Mouse (Mus musculus) intestine, embryonic 16.5 days (tissue): ENCODE measurements at regions not wholly inside any gene's neighbourhood (a gene's known extent, or its start where the extent isn't known, plus 50 kb on each side); places are given as distances from the start of the nearest gene placed in this dataset.
"Not testable (repeated sequence)": the region's sequence is repeated elsewhere in the genome, so short reads cannot be mapped to it uniquely, and the experiment has no call there.

Experiments used
- ATAC-seq: fragments of 200-750 bp; cut with Nextera tagmentation; 2 replicates; pipeline ENCODE4 v1.8.0; 2017; ENCODE audit warnings: moderate TSS enrichment, moderate library complexity
- H3K27ac ChIP-seq: fragments of 300-500 bp; sonication (generic); 2 replicates; pipeline ENCODE4 v1.5.1; 2014; ENCODE audit warnings: mild to moderate bottlenecking, low read length
- H3K27me3 ChIP-seq: fragments of 300-500 bp; sonication (generic); replicated peaks from 2 replicates; pipeline ENCODE4 v1.6.1; 2014; ENCODE audit warnings: low read length, control low read depth, mixed read lengths; ENCODE audit not compliant: control insufficient read depth, insufficient read depth
- H3K36me3 ChIP-seq: fragments of 300-500 bp; sonication (generic); 2 replicates; pipeline ENCODE4 v1.6.1; 2014; ENCODE audit warnings: low read length, control low read depth; ENCODE audit not compliant: control insufficient read depth, insufficient read depth
- H3K4me1 ChIP-seq: fragments of 300-500 bp; sonication (generic); 2 replicates; pipeline ENCODE4 v1.6.1; 2014; ENCODE audit warnings: low read length, control low read depth, mixed read lengths; ENCODE audit not compliant: control insufficient read depth, insufficient read depth
- H3K4me2 ChIP-seq: fragments of 300-500 bp; sonication (generic); 2 replicates; pipeline ENCODE4 v1.6.1; 2014; ENCODE audit warnings: low read depth, low read length, control low read depth
- H3K4me3 ChIP-seq: fragments of 300-500 bp; sonication (generic); 2 replicates; pipeline ENCODE4 v1.5.1; 2014; ENCODE audit warnings: mild to moderate bottlenecking, low read length
- H3K9ac ChIP-seq: fragments of 300-500 bp; sonication (generic); 2 replicates; pipeline ENCODE4 v1.6.1; 2014; ENCODE audit warnings: low read depth, low read length
- H3K9me3 ChIP-seq: fragments of 300-500 bp; sonication (generic); 2 replicates; pipeline ENCODE4 v1.6.1; 2016; ENCODE audit warnings: low read length, control low read depth; ENCODE audit not compliant: control insufficient read depth
- WGBS: fragments of 180-500 bp; shearing (Covaris S2); extraction: QIAGEN DNeasy Blood & Tissue Kit; methylation state at CpG from one replicate; pipeline ENCODE4 v1.1.7; 2014; 5-methylcytosine and 5-hydroxymethylcytosine counted together

DNA sequence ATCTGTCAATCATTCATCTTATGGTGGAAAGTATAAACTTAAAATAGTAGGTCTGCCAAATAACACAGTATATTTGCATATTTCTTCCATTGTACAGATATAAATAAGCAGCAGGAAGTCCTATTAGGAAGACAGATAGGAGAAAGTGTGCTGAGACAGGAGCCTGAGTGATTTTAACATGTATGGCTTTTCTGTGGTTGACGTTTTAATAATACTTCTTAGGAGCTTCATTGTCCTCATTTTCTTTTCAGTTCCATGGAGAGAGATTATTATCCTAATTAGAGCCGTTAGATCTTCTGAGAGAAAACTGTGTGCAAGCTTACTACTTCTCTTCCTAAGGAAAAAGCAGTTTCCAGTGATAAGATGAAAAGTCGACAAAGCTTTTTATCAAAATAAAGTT is 830.3 kb upstream of the Atxn7l3b start:
- ATAC-seq, result no peak
- no peaks in the 10 kb centered on the region for H3K9me3 ChIP-seq
- no peak overlapping the region for H3K4me3 ChIP-seq
- H3K4me2 ChIP-seq, result no peak overlapping the region
- no peaks in the 10 kb centered on the region for H3K27me3 ChIP-seq
- H3K9ac ChIP-seq, result no peak overlapping the region
- no peak overlapping the region for H3K27ac ChIP-seq
- 66% methylated on average over 3 of the region's 3 CpGs for WGBS
- H3K36me3 ChIP-seq, result no peaks in the 10 kb centered on the region
- H3K4me1 ChIP-seq, result no peaks in the 10 kb centered on the region

DNA sequence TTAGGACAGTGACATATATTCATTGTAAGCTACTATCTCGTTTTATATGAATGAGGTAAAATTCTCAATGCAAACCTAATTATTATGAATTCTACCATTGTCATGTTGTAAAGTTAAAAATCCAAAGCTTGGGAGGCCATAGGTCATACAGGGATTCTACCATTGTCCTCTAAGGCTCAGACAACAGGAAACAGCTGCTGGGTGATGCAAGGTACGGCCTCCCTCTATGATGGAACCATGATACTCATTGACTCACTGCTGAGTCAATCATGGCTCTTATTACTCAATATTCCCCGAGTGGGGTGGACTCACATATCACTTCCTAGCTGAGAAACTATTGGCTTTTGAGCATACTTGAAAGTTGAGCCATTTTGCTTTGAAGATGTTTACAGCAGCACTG is 807.4 kb upstream of the Atxn7l3b start:
- no peaks in the 10 kb centered on the region for H3K9me3 ChIP-seq
- WGBS, result 65% methylated on average over 3 of the region's 3 CpGs
- H3K4me1 ChIP-seq, result no peaks in the 10 kb centered on the region
- no peak for ATAC-seq
- H3K9ac ChIP-seq, result no peak overlapping the region
- H3K4me3 ChIP-seq, result no peak overlapping the region
- no peaks in the 10 kb centered on the region for H3K36me3 ChIP-seq
- H3K27me3 ChIP-seq, result no peaks in the 10 kb centered on the region
- no peak overlapping the region for H3K4me2 ChIP-seq
- H3K27ac ChIP-seq, result no peak overlapping the region

DNA sequence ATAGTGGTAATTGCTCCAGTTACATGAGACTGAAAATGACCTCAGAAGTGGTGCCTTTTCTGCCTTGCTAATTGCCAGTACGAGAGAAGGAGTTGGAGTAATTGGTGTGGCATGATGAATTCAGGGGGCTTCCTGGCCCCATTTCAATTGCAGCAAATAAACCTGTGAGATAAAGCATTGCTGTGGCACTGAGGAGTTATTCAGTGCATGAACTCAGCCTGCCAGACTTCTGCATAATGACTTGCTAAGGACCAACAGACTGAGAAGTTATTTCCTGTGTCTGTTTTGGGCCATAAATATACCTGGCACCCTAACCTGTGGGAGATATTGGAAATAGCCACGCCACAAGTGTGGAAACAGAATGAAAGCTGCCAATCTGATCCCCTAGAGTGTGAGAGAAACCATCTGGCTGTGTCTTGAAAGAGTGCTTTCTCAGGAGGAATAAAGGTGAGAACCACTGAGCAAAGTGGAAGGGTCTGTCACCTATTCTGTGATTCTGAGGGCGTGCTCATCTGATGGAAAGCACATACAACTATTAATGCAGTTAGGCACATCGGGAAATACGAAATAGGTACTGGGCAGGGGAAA is 776.4 kb upstream of the Atxn7l3b start:
- no peak for ATAC-seq

DNA sequence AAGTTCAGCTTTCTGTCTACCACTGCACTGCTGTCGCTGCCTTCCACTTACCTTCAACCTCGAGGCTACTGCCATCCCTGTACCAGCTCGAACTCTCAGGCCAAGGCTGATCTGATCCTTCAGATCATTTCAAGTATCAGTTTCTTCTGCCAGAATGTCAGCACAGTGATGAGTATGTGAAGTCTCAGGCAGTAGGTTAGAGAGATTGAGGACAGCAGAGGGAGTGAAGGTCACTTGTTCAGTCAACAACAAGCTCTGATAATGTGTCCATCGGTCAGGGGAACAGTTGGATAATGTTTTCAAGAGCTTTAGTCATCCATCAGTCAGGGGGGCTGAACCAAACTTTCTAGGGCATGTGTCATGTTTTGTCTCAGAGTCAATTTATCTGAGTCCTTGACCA is 741.8 kb upstream of the Atxn7l3b start:
- not testable (repeated sequence) for H3K9ac ChIP-seq, H3K36me3 ChIP-seq, H3K4me3 ChIP-seq, H3K4me1 ChIP-seq, H3K27me3 ChIP-seq, H3K9me3 ChIP-seq, H3K27ac ChIP-seq, H3K4me2 ChIP-seq, ATAC-seq
- WGBS, result 80% methylated on average over 4 of the region's 4 CpGs

More for the DNA sequence above, 776.4 kb upstream of the Atxn7l3b start:
- Histone ChIP-seq H3K4me2 (no peak overlapping the region), H3K27ac (no peak overlapping the region), H3K9ac (no peak overlapping the region), H3K9me3 (no peaks in the 10 kb centered on the region), H3K27me3 (no peaks in the 10 kb centered on the region), H3K4me3 (no peak overlapping the region), H3K36me3 (no peaks in the 10 kb centered on the region), H3K4me1 (no peaks in the 10 kb centered on the region)
- WGBS, result 72% methylated on average over 5 of the region's 5 CpGs

DNA sequence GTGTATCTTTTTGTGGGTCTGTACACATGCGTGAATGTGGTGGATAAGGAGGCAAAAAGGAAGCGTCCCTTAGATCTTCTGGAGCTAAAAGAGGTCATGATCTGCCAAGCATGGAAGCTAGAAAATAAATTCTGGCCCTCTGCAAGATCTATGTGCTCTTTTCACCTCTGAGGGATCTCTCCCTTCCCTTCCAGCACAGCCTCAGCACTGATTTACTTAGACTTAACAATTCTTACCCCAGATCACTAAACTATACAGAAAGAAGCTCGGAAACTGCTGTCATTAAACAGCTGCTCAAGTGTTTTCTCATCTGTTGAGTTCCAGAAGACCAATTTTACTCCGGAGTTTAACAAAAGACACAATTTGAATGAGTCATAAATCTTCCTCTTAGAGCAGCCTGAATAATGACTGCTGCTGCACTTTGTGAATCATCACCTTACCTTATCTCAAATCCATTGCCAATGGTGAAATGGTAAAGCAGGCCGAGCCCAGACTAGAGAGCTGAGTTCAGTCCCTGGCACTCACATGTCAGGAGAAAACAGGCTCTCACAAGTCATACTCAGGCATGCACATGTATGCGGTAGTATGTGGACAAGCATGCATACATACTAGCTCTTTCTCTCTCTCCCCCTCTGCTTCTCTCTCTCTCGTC is 724.1 kb upstream of the Atxn7l3b start:
- Histone ChIP-seq H3K4me3 (no peak overlapping the region), H3K27ac (no peak overlapping the region), H3K27me3 (no peaks in the 10 kb centered on the region), H3K36me3 (no peaks in the 10 kb centered on the region), H3K4me2 (no peak overlapping the region), H3K9ac (no peak overlapping the region), H3K4me1 (no peaks in the 10 kb centered on the region), H3K9me3 (no peaks in the 10 kb centered on the region)
- 39% methylated on average over 7 of the region's 7 CpGs for WGBS
- 0 out of 2 replicates have a peak, but pooled peaks have one; percentile 36 for ATAC-seq

DNA sequence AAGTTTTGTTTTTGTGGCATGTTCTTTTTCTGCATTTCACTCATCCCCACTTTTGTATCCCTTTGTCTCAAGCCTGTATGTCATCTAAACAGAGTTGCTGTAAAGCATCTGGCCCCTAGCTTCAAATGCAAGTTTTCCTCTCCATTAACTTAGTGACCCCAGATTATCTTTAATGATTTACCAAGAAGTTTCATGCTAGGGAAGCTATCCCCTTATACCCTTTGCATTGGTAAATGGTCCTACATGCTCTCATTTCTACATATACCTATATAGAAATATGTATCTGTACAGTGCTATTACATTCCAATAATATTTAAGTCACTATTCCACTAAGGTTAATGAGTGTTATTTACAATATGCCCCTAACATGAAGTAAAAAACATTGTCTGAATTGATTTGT is 723.3 kb upstream of the Atxn7l3b start:
- Histone ChIP-seq H3K9me3 (no peaks in the 10 kb centered on the region), H3K27ac (no peak overlapping the region), H3K36me3 (no peaks in the 10 kb centered on the region), H3K4me3 (no peak overlapping the region), H3K27me3 (no peaks in the 10 kb centered on the region), H3K4me1 (no peaks in the 10 kb centered on the region), H3K4me2 (no peak overlapping the region), H3K9ac (no peak overlapping the region)
- no peak for ATAC-seq

DNA sequence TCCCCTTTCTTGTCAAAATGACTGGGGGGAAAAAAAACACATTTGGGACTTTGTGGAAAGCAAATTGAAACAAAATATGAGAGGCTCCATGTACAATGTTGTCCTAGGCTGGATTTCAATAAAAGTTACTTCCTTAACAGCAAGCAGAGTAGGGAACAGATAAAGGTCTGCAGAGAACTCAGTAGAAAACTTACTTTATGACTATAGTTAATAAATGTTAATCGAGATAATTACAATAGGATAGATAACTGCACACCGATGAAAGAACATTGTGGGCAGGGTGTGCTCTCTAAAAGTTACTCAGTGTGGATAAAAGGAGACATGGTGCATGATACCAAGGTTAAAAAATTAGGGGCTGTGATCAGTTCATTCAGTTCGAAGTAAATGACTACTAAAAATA is 691.6 kb upstream of the Atxn7l3b start:
- H3K9ac ChIP-seq, result no peak overlapping the region
- no peak overlapping the region for H3K27ac ChIP-seq
- H3K9me3 ChIP-seq, result no peaks in the 10 kb centered on the region
- no peaks in the 10 kb centered on the region for H3K27me3 ChIP-seq
- H3K36me3 ChIP-seq, result no peaks in the 10 kb centered on the region
- 65% methylated on average over 3 of the region's 3 CpGs for WGBS
- no peak overlapping the region for H3K4me3 ChIP-seq
- peak; percentile 80 for ATAC-seq
- H3K4me2 ChIP-seq, result no peak overlapping the region
- no peaks in the 10 kb centered on the region for H3K4me1 ChIP-seq

DNA sequence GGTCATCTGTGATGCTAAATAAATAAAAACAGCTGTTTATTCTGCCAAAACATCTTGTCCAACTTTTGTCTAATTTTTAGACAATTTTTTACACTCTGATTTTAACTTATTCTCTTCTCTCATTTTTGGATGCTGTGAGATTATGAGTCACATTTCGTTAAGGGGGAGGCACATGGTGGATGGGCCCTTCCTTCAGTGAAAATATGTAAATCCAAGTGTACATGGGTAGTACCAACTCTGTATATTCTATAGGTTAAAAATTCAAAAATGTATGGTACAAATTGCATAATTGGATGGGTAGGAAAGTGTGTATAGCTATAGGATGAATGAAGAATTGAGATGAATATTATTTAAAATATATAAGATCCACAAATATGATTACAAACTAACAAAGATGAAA is 687.1 kb upstream of the Atxn7l3b start:
- no peaks in the 10 kb centered on the region for H3K9me3 ChIP-seq
- no peaks in the 10 kb centered on the region for H3K27me3 ChIP-seq
- ATAC-seq, result no peak
- no peak overlapping the region for H3K4me2 ChIP-seq
- H3K36me3 ChIP-seq, result no peaks in the 10 kb centered on the region
- no peak overlapping the region for H3K27ac ChIP-seq
- H3K4me1 ChIP-seq, result no peaks in the 10 kb centered on the region
- H3K9ac ChIP-seq, result no peak overlapping the region
- 52% methylated on average over 1 of the region's 1 CpGs for WGBS
- H3K4me3 ChIP-seq, result no peak overlapping the region

DNA sequence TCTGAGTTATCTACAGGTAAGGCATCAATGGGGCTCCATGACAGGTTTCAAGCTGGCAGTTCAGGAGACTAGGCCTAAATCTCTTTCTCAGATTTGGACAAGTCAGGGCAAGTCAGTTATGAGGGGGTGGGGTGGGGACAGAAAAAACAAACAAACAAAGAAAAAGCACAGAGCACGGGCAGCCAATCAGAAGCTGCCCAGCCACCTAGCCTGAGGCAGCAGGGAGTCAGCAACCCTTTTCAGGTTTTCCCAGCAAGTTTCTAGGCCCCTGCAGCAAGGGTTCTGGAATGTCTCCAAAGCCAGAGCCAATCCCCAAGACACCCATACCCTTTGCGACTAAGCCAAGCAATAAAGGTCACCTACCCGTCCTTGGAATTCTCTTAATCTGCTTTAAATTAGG is 664.6 kb upstream of the Atxn7l3b start:
- Histone ChIP-seq H3K4me2 (no peak overlapping the region), H3K27me3 (no peaks in the 10 kb centered on the region)
- 75% methylated on average over 3 of the region's 3 CpGs for WGBS

DNA sequence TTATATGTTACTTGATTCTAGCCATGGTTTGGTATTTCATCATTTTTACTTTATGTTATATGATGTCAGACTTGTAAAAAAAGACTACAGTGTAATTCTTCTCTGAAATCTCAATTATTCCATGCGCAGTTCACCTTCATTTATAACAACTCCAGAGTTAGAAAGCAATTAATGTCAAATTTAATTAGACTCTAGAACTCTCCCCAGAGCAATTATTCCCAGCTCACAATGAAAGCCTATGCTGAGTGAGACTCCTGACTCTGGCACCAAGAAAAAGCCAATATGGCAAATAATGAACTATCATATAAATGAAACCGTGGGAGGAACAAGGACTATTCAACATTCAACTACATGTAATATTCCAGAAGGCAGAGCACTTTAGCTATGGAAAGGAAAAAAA is 663.3 kb upstream of the Atxn7l3b start:
- Histone ChIP-seq H3K9ac (no peak overlapping the region), H3K27ac (no peak overlapping the region), H3K9me3 (no peaks in the 10 kb centered on the region), H3K4me2 (no peak overlapping the region), H3K4me3 (no peak overlapping the region), H3K36me3 (no peaks in the 10 kb centered on the region), H3K27me3 (no peaks in the 10 kb centered on the region), H3K4me1 (no peaks in the 10 kb centered on the region)
- 79% methylated on average over 2 of the region's 2 CpGs for WGBS
- ATAC-seq, result no peak

More for the DNA sequence above, 664.6 kb upstream of the Atxn7l3b start:
- Histone ChIP-seq H3K36me3 (no peaks in the 10 kb centered on the region), H3K4me3 (no peak overlapping the region), H3K9ac (no peak overlapping the region), H3K4me1 (no peaks in the 10 kb centered on the region), H3K9me3 (no peaks in the 10 kb centered on the region), H3K27ac (no peak overlapping the region)
- no peak for ATAC-seq
